Mouse (Mus musculus) urinary bladder, postnatal 10 days (tissue): Measurements from ENCODE around the gene Slc39a3.
"Not testable (repeated sequence)": the region's sequence is repeated elsewhere in the genome, so short reads cannot be mapped to it uniquely, and the experiment has no call there.

Source experiments
- DNase-seq: peaks from one replicate; pipeline ENCODE4 v3.0.0; 2022; ENCODE audit warnings: low spot score

Slc39a3 gene

GRCm38 (mm10) chr10:81006005-81006677, 31.1 kb downstream of the Slc39a3 start:
- DNase-seq, result no peak

GRCm38 (mm10) chr10:81001161-81001560, 36.1 kb downstream of the Slc39a3 start:
- no peak for DNase-seq

- DNase-seq, result no peak
Measured at GRCm38 (mm10) chr10:81000197-81001062, 36.8 kb downstream of the Slc39a3 start.

GRCm38 (mm10) chr10:80999362-81000196, 37.6 kb downstream of the Slc39a3 start:
- DNase-seq, result no peak

- DNase-seq, result no peak
Measured at GRCm38 (mm10) chr10:80998778-80999177, 38.4 kb downstream of the Slc39a3 start.

GRCm38 (mm10) chr10:80998021-80998420, 39.2 kb downstream of the Slc39a3 start:
- no peak for DNase-seq

- DNase-seq, result no peak
Measured at GRCm38 (mm10) chr10:80997332-80997731, 39.9 kb downstream of the Slc39a3 start.

GRCm38 (mm10) chr10:80996501-80996900, 40.7 kb downstream of the Slc39a3 start:
- no peak for DNase-seq

- DNase-seq, result peak; percentile 59
Measured at GRCm38 (mm10) chr10:80995091-80995632, 42.1 kb downstream of the Slc39a3 start.

GRCm38 (mm10) chr10:80994621-80995020, 42.6 kb downstream of the Slc39a3 start:
- no peak for DNase-seq

- no peak for DNase-seq
Measured at GRCm38 (mm10) chr10:80993276-80993675, 44.0 kb downstream of the Slc39a3 start.

- DNase-seq, result no peak
Measured at GRCm38 (mm10) chr10:80991945-80992344, 45.3 kb downstream of the Slc39a3 start.

GRCm38 (mm10) chr10:80991007-80991406, 46.2 kb downstream of the Slc39a3 start:
- DNase-seq, result no peak

GRCm38 (mm10) chr10:80990406-80990805, 46.8 kb downstream of the Slc39a3 start:
- DNase-seq, result no peak

- DNase-seq, result not testable (repeated sequence)
Measured at GRCm38 (mm10) chr10:80989854-80990253, 47.4 kb downstream of the Slc39a3 start.

- DNase-seq, result no peak
Measured at GRCm38 (mm10) chr10:80989446-80989845, 47.8 kb downstream of the Slc39a3 start.

- peak; percentile 57 for DNase-seq
Measured at GRCm38 (mm10) chr10:80987709-80988441, 49.4 kb downstream of the Slc39a3 start.

- DNase-seq, result no peak
Measured at GRCm38 (mm10) chr10:80986754-80987153, 50.5 kb downstream of the Slc39a3 start.

GRCm38 (mm10) chr10:80985970-80986701, 51.1 kb downstream of the Slc39a3 start:
- DNase-seq, result no peak

- DNase-seq, result no peak
Measured at GRCm38 (mm10) chr10:80985241-80985969, 51.8 kb downstream of the Slc39a3 start.
